Mouse (Mus musculus): Measurements from ENCODE around the gene Ggact. TPM values are rescaled to one million over a fixed set of nuclear protein-coding genes. Genes with fewer than 3 reads are reported as not detected.

Gene Ggact
- polyA plus RNA-seq (2015; fragmentation: Nextera tagmentation; extraction: Ambion mirVana): 17.0 and 17.3 TPM in 2 replicates

GRCm38 (mm10) chr14:122913657-122914056 is at the start of gene Ggact:
Ggact (minus strand) TSS chr14:122913757.
- peak within 1 kb of the TSS; percentile 54; the same call in 1 of the 2 replicates for H3K27ac ChIP-seq
- peak within 1 kb of the TSS; percentile 69 for H3K4me3 ChIP-seq (replicated peaks)
- H3K9ac ChIP-seq: peak within 1 kb of the TSS; percentile 62
- H3K27me3 ChIP-seq: no peaks in the 10 kb centered on the region
- peaks cover 3% of the 10 kb centered on the region; the same call in 1 of the 2 replicates for H3K36me3 ChIP-seq
- 80% methylated on average over 6 of the region's 6 CpGs for whole genome bisulfite sequencing
- peaks cover 8% of the 10 kb centered on the region; the same call in 1 of the 2 replicates for H3K4me1 ChIP-seq
- H3K4me2 ChIP-seq: peak within 1 kb of the TSS; percentile 95
- H3K9me3 ChIP-seq (replicated peaks): 0 out of 2 replicates have a peak, but pooled peaks cover 1% of the 10 kb centered on the region
- ATAC-seq (replicated peaks; ENCODE audit: low FRiP score): no peak

GRCm38 (mm10) chr14:122957941-122958340 is 44.4 kb upstream of the Ggact start:
- Histone ChIP-seq H3K9me3 (replicated peaks) (no peaks in the 10 kb centered on the region), H3K4me2 (no peak overlapping the region), H3K9ac (no peak overlapping the region), H3K4me1 (0 out of 2 replicates have a peak, but pooled peaks cover 7% of the 10 kb centered on the region), H3K36me3 (peaks cover 19% of the 10 kb centered on the region), H3K4me3 (replicated peaks) (no peak overlapping the region), H3K27ac (no peak overlapping the region), H3K27me3 (no peaks in the 10 kb centered on the region)
- 82% methylated on average over 8 of the region's 8 CpGs for WGBS
- ATAC-seq (replicated peaks; ENCODE audit: low FRiP score): no peak

- Histone ChIP-seq H3K4me2 (no peak overlapping the region), H3K4me3 (replicated peaks) (no peak overlapping the region), H3K9me3 (replicated peaks) (no peaks in the 10 kb centered on the region), H3K4me1 (0 out of 2 replicates have a peak, but pooled peaks cover 3% of the 10 kb centered on the region), H3K27ac (no peak overlapping the region), H3K27me3 (no peaks in the 10 kb centered on the region), H3K9ac (no peak overlapping the region), H3K36me3 (peaks cover 20% of the 10 kb centered on the region)
- ATAC-seq (replicated peaks; ENCODE audit: low FRiP score): peak; percentile 76
- WGBS: 26% methylated on average over 1 of the region's 1 CpGs
These were observed 39.8 kb upstream of the Ggact start for GRCm38 (mm10) chr14:122953331-122953730.

GRCm38 (mm10) chr14:122952556-122952955 is 39.0 kb upstream of the Ggact start:
- H3K9ac ChIP-seq: no peak overlapping the region
- H3K4me3 ChIP-seq (replicated peaks): no peak overlapping the region
- H3K4me1 ChIP-seq: 0 out of 2 replicates have a peak, but pooled peaks cover 3% of the 10 kb centered on the region
- 93% methylated on average over 1 of the region's 1 CpGs for WGBS
- ATAC-seq (replicated peaks; ENCODE audit: low FRiP score): no peak
- H3K9me3 ChIP-seq (replicated peaks): no peaks in the 10 kb centered on the region
- H3K27me3 ChIP-seq: no peaks in the 10 kb centered on the region
- no peak overlapping the region for H3K4me2 ChIP-seq
- H3K36me3 ChIP-seq: peaks cover 28% of the 10 kb centered on the region
- H3K27ac ChIP-seq: no peak overlapping the region

GRCm38 (mm10) chr14:122951676-122952445 is 38.3 kb upstream of the Ggact start:
- Histone ChIP-seq H3K4me3 (replicated peaks) (no peak overlapping the region), H3K36me3 (peaks cover 34% of the 10 kb centered on the region), H3K9ac (no peak overlapping the region), H3K4me1 (0 out of 2 replicates have a peak, but pooled peaks cover 3% of the 10 kb centered on the region), H3K4me2 (no peak overlapping the region), H3K27ac (no peak overlapping the region), H3K9me3 (replicated peaks) (no peaks in the 10 kb centered on the region), H3K27me3 (no peaks in the 10 kb centered on the region)
- no peak for ATAC-seq (replicated peaks; ENCODE audit: low FRiP score)
- WGBS: 81% methylated on average over 6 of the region's 6 CpGs

- Histone ChIP-seq H3K4me1 (0 out of 2 replicates have a peak, but pooled peaks cover 3% of the 10 kb centered on the region), H3K9me3 (replicated peaks) (no peaks in the 10 kb centered on the region), H3K27me3 (no peaks in the 10 kb centered on the region; the same call in 1 of the 2 replicates), H3K9ac (no peak overlapping the region), H3K4me3 (replicated peaks) (no peak overlapping the region), H3K36me3 (peaks cover 38% of the 10 kb centered on the region), H3K27ac (no peak overlapping the region), H3K4me2 (no peak overlapping the region)
- no peak for ATAC-seq (replicated peaks; ENCODE audit: low FRiP score)
- 94% methylated on average over 1 of the region's 1 CpGs for WGBS
These were observed 37.4 kb upstream of the Ggact start for GRCm38 (mm10) chr14:122950915-122951314.

- no peak overlapping the region for H3K27ac ChIP-seq
- no peaks in the 10 kb centered on the region for H3K9me3 ChIP-seq (replicated peaks)
- H3K4me1 ChIP-seq: peaks cover 11% of the 10 kb centered on the region
- H3K36me3 ChIP-seq: peaks cover 58% of the 10 kb centered on the region
- WGBS: 50% methylated on average over 3 of the region's 3 CpGs
- no peak overlapping the region for H3K4me2 ChIP-seq
- no peaks in the 10 kb centered on the region; the same call in 1 of the 2 replicates for H3K27me3 ChIP-seq
- ATAC-seq (replicated peaks; ENCODE audit: low FRiP score): peak; percentile 67
- no peak overlapping the region for H3K9ac ChIP-seq
- no peak overlapping the region for H3K4me3 ChIP-seq (replicated peaks)
These were observed 29.9 kb upstream of the Ggact start for GRCm38 (mm10) chr14:122943475-122943853.

- Histone ChIP-seq H3K27ac (no peak overlapping the region), H3K9ac (no peak overlapping the region), H3K27me3 (no peaks in the 10 kb centered on the region; the same call in 1 of the 2 replicates), H3K36me3 (peaks cover 56% of the 10 kb centered on the region), H3K9me3 (replicated peaks) (no peaks in the 10 kb centered on the region), H3K4me1 (peaks cover 11% of the 10 kb centered on the region), H3K4me3 (replicated peaks) (no peak overlapping the region), H3K4me2 (no peak overlapping the region)
- 17% methylated on average over 4 of the region's 4 CpGs for WGBS
- ATAC-seq (replicated peaks; ENCODE audit: low FRiP score): peak; percentile 92
These were observed 29.4 kb upstream of the Ggact start for GRCm38 (mm10) chr14:122942757-122943474.

- 93% methylated on average over 1 of the region's 1 CpGs for WGBS
- Histone ChIP-seq H3K4me3 (replicated peaks) (no peak overlapping the region), H3K4me2 (no peak overlapping the region), H3K9me3 (replicated peaks) (no peaks in the 10 kb centered on the region), H3K36me3 (peaks cover 68% of the 10 kb centered on the region), H3K9ac (no peak overlapping the region), H3K27ac (no peak overlapping the region), H3K4me1 (no peaks in the 10 kb centered on the region), H3K27me3 (no peaks in the 10 kb centered on the region; the same call in 1 of the 2 replicates)
- ATAC-seq (replicated peaks; ENCODE audit: low FRiP score): no peak
These were observed 22.9 kb upstream of the Ggact start for GRCm38 (mm10) chr14:122936460-122936859.

GRCm38 (mm10) chr14:122920011-122920410 is 6.5 kb upstream of the Ggact start:
- no peak overlapping the region for H3K4me3 ChIP-seq (replicated peaks)
- H3K27me3 ChIP-seq: no peaks in the 10 kb centered on the region
- ATAC-seq (replicated peaks; ENCODE audit: low FRiP score): no peak
- no peaks in the 10 kb centered on the region for H3K9me3 ChIP-seq (replicated peaks)
- H3K4me2 ChIP-seq: no peak overlapping the region
- H3K4me1 ChIP-seq: no peaks in the 10 kb centered on the region
- no peak overlapping the region for H3K27ac ChIP-seq
- H3K9ac ChIP-seq: no peak overlapping the region
- 52% methylated on average over 5 of the region's 5 CpGs for WGBS
- peaks cover 24% of the 10 kb centered on the region for H3K36me3 ChIP-seq

- no peak overlapping the region for H3K4me2 ChIP-seq
- H3K27me3 ChIP-seq: no peaks in the 10 kb centered on the region
- H3K9me3 ChIP-seq (replicated peaks): no peaks in the 10 kb centered on the region
- H3K4me1 ChIP-seq: 0 out of 2 replicates have a peak, but pooled peaks cover 4% of the 10 kb centered on the region
- no peak for ATAC-seq (replicated peaks; ENCODE audit: low FRiP score)
- no peak overlapping the region for H3K27ac ChIP-seq
- WGBS: 79% methylated on average over 1 of the region's 1 CpGs
- H3K36me3 ChIP-seq: peaks cover 19% of the 10 kb centered on the region
- H3K4me3 ChIP-seq (replicated peaks): no peak overlapping the region
- no peak overlapping the region for H3K9ac ChIP-seq
These were observed 4.1 kb upstream of the Ggact start for GRCm38 (mm10) chr14:122917676-122918075.

All from kidney, embryonic 15.5 days (tissue).